Mouse (Mus musculus) heart, postnatal 14 days (tissue): ENCODE data around the gene Klk1b16. TPM values are rescaled to one million over a fixed set of nuclear protein-coding genes. Genes with fewer than 3 reads are reported as not detected.
"Not testable (repeated sequence)": the region's sequence is repeated elsewhere in the genome, so short reads cannot be mapped to it uniquely, and the experiment has no call there.

Experiments used
- DNase-seq, 2 experiments: peaks; one replicate each; pipeline ENCODE4 v3.0.0; 2021 to 2022
- intact Hi-C: fragments of 180-260 bp; cut with DNase I; formaldehyde crosslinking; loops from one replicate; pipeline ENCODE4 v1.15.1; 2025
- long read RNA-seq, 2 experiments: library from polyadenylated mRNA; stranded (forward); transcript quantifications; one replicate each; pipeline ENCODE4 v2.0.0; 2021
- total RNA-seq, 2 experiments: library from RNA; stranded (reverse); gene quantifications; 2 replicates each; pipeline ENCODE4 v1.2.3; 2021

The Klk1b16 gene
- total RNA-seq, result not detected
- long read RNA-seq, experiment 1, result 0 reads
- long read RNA-seq, experiment 2, result 0 reads

DNA sequence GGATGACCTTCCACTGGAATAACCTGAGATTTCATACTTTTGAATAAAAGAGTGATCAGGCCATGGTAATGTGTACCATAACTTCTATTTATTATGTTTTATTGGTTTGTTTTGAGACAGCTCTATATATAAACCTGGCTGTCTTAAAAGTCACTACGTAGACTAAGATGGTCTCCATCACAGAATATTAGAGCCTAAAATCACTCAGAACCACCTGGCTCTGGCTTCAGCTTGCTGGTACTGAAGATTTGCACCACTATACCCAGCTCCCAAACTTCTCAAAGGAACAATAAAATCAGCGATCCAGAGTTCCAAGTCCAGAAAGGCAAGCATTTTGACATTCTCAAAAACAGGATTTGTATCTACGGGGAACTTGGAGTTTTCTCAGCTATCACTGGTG is at the start of gene Klk1b16:
Gene Klk1b16, plus strand, starts transcription at position 301 of the 400 bp plus-strand sequence.
- no peak for DNase-seq
- intact Hi-C loops, result no loop called here

GRCm38 (mm10) chr7:44096111-44096510 is 40.5 kb upstream of the Klk1b16 start:
- intact Hi-C loops, result no loop called here
- no peak for DNase-seq

- intact Hi-C loops, DNase-seq: not testable (repeated sequence)
Observed at GRCm38 (mm10) chr7:44102028-44102427, 34.5 kb upstream of the Klk1b16 start, which contains the start of gene Klk1b21. Gene Klk1b21 (plus strand): TSS chr7:44102328.

GRCm38 (mm10) chr7:44112373-44112772 is 24.2 kb upstream of the Klk1b16 start, which contains the start of gene Klk1b22:
Gene Klk1b22 (plus strand): TSS chr7:44112673.
- intact Hi-C loops, result no loop called here
- no peak for DNase-seq

DNA sequence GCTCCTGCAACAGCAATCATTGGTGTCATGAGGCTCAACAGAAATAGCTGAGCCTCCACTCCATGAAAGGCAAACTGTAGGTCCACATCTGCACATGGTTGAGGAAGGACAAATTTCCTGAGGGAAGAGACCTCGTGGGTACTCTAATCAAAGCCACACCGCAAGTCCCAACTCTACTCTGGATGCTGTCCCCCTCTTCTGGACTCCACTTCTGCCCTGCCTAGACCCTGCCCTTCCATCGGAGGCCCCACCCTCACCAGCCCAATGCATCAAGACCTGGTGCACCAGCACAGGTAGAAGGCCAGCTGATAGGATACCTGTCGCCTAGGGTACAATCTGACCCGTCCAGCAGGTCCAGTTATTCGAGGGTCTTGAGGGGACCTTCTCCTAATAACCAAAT is 13.1 kb upstream of the Klk1b16 start:
- intact Hi-C loops, result no loop called here
- DNase-seq, result no peak

DNA sequence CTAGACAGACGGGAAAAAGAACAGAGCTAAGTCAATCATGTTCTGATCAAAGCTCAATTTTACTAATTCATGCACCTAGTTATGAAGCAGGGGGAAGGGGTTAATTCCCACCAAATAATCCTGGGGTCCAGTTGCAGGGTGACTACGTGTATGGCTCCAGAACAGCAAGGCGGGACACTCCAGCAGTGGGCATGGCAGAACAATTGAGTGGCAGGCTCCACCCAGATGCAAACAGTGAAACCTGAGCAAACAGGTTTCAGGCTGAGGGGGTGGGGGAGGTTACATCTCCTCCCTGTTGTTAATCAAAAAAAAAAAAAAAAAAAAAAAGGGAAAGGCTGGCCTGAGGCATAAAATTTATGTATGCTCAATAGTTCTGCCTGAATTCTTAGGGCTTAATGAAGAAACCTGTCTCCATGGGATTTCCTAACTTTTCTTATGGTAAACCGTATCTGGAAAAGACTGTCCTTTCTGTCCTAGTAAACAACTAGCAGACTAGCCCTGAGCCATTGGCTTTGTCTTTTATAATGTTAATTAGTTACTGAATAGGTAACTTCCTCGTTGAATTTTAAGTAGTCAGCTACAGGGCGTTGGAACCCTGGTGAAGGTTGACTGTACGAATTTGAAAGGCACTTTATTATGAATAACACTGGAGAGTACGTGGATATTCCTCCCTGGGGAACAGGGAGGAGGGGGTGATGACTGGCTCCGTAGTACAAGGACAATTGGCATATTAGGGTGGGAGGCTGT is 42.9 kb downstream of the Klk1b16 start:
- DNase-seq, result no peak
- intact Hi-C loops, result no loop called here

GRCm38 (mm10) chr7:44186516-44186915 is 49.9 kb downstream of the Klk1b16 start:
- intact Hi-C loops, DNase-seq: not testable (repeated sequence)

DNA sequence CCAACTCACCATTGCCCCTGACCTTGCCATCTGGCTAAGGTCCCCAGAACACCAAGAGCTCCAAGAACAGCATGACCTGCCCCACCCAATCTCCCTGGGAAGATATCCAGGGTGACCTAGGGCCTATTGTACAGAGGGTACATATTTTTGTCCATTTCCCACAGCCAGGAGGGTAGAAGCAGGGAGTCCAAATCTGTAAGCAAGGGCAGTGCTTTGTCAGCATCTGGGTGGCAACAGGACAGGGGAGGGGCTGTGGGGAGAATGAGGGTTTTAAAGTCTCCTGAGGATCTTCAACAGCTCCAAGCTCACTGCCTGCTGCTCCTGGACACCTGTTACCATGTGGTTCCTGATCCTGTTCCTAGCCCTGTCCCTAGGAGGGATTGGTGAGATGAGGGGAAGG is 51.4 kb downstream of the Klk1b16 start, which contains the start of gene Klk1b24:
Gene Klk1b24, plus strand, starts transcription at position 301 of the 400 bp plus-strand sequence.
- DNase-seq, intact Hi-C loops: not testable (repeated sequence)

Other genes starting within 250 kb of the Klk1b16 start
- not detected for gene Klk15, start 203.0 kb upstream of the Klk1b16 start, total RNA-seq
- not detected for gene Klk1b8, start 186.1 kb upstream of the Klk1b16 start, total RNA-seq
- not detected for gene Klk1b1, start 170.0 kb upstream of the Klk1b16 start, total RNA-seq
- gene Klk1b9, start 160.7 kb upstream of the Klk1b16 start, total RNA-seq, result not detected
- gene Klk1b11, start 140.9 kb upstream of the Klk1b16 start, total RNA-seq, result not detected
- gene Klk1b26, start 124.6 kb upstream of the Klk1b16 start, total RNA-seq, result not detected
- gene Klk1b27, start 84.5 kb upstream of the Klk1b16 start, total RNA-seq, result not detected
- not detected for gene Klk1b21, start 34.4 kb upstream of the Klk1b16 start, total RNA-seq
- gene Klk1b22, start 24.1 kb upstream of the Klk1b16 start, total RNA-seq, result not detected
- not detected for gene Klk1b24, start 51.5 kb downstream of the Klk1b16 start, total RNA-seq
- not detected for gene Klk1b3, start 61.4 kb downstream of the Klk1b16 start, total RNA-seq
- not detected for gene Klk1b4, start 70.7 kb downstream of the Klk1b16 start, total RNA-seq
- not detected for gene Klk1b5, start 79.2 kb downstream of the Klk1b16 start, total RNA-seq
- gene Klk1, start 88.6 kb downstream of the Klk1b16 start, total RNA-seq, result under 1 TPM in 1 of 2 experiments, not detected in 1; 0.32 TPM
- not detected for gene Gm36864, start 99.4 kb downstream of the Klk1b16 start, total RNA-seq
- gene 1700028J19Rik, start 109.9 kb downstream of the Klk1b16 start, total RNA-seq, result under 1 TPM; 0.29 to 0.56 TPM
- 10 to 100 TPM; 18.2 to 18.8 TPM for gene 2410002F23Rik, start 110.0 kb downstream of the Klk1b16 start, total RNA-seq
- not detected for gene Acp4, start 120.6 kb downstream of the Klk1b16 start, total RNA-seq
- gene Gm15517, start 124.7 kb downstream of the Klk1b16 start, total RNA-seq, result not detected
- gene Clec11a, start 170.1 kb downstream of the Klk1b16 start, total RNA-seq, result under 1 TPM; 0.84 to 0.88 TPM
- gene Shank1, start 173.5 kb downstream of the Klk1b16 start, total RNA-seq, result 1 to 10 TPM; 1.0 to 1.4 TPM
- 1 to 10 TPM; 1.5 to 2.2 TPM for gene Syt3, start 247.3 kb downstream of the Klk1b16 start, total RNA-seq
- under 1 TPM in 1 of 2 experiments, not detected in 1; 0.24 TPM for gene 1700008O03Rik, start 249.1 kb downstream of the Klk1b16 start, total RNA-seq